8 mouse cellular contexts compared by ENCODE assay signal in genomic region chr19:30030636-30031467, GRCm38 (mm10). TPM values are rescaled to one million over a fixed set of nuclear protein-coding genes. Genes with fewer than 3 reads are reported as not detected.
DNase-seq lines count a peak whose midpoint lies in the region; ATAC-seq and TF ChIP-seq lines count a peak whose summit lies in the region.

No protein-coding gene starts in this region.

- H3K4me2 ChIP-seq in embryonic facial prominence, embryonic 13.5 days = peak overlapping the region; percentile 84
- peak overlapping the region; percentile 65 for H3K4me2 ChIP-seq in hindbrain, embryonic 15.5 days
- H3K4me2 ChIP-seq in liver, embryonic 16.5 days (ENCODE audit: low read depth, low read length) = peak overlapping the region; percentile 93

- H3K4me1 ChIP-seq in embryonic facial prominence, embryonic 13.5 days = peaks cover 25% of the 10 kb centered on the region
- peaks cover 47% of the 10 kb centered on the region for H3K4me1 ChIP-seq in hindbrain, embryonic 15.5 days (replicated peaks)
- H3K4me1 ChIP-seq in liver, embryonic 16.5 days (ENCODE audit: control insufficient read depth, low read depth, low read length) = peaks cover 28% of the 10 kb centered on the region
- H3K4me1 ChIP-seq in olfactory bulb, adult 2 months (ENCODE audit: control insufficient read depth, insufficient read depth, low read length) = peaks cover 5% of the 10 kb centered on the region; the same call in 1 of the 2 replicates

- peak; percentile 0; the same call in 1 of the 2 replicates for ATAC-seq in embryonic facial prominence, embryonic 13.5 days (ENCODE audit: insufficient number of reproducible peaks, insufficient read depth, low FRiP score, low TSS enrichment, low read depth)
- no peak for ATAC-seq in hindbrain, embryonic 15.5 days (ENCODE audit: low FRiP score, low read depth)
- peak; percentile 70 for ATAC-seq in liver, embryonic 16.5 days (ENCODE audit: low read depth)

- no peaks in the 10 kb centered on the region; the same call in 1 of the 2 replicates for H3K36me3 ChIP-seq in embryonic facial prominence, embryonic 13.5 days
- H3K36me3 ChIP-seq in hindbrain, embryonic 15.5 days = no peaks in the 10 kb centered on the region
- H3K36me3 ChIP-seq in liver, embryonic 16.5 days (ENCODE audit: control insufficient read depth, insufficient read depth) = no peaks in the 10 kb centered on the region

- peak; percentile 19 for DNase-seq in ovary, postnatal 36 days (ENCODE audit: low spot score)
- DNase-seq in ovary, postnatal 10 days (ENCODE audit: low spot score) = no peak
- DNase-seq in adipocyte (ENCODE audit: low spot score) = peak; percentile 43
- no peak for DNase-seq in layer of hippocampus, adult 11-12 months (ENCODE audit: low spot score)

- H3K4me3 ChIP-seq in embryonic facial prominence, embryonic 13.5 days = peak overlapping the region; percentile 99
- peak overlapping the region; percentile 63 for H3K4me3 ChIP-seq in hindbrain, embryonic 15.5 days
- peak overlapping the region; percentile 98 for H3K4me3 ChIP-seq in liver, embryonic 16.5 days (ENCODE audit: low read depth, low read length)
- peak overlapping the region; percentile 74 for H3K4me3 ChIP-seq in olfactory bulb, adult 2 months (ENCODE audit: insufficient read depth, low read depth, low read length)

- peak overlapping the region; percentile 100 for H3K9ac ChIP-seq in embryonic facial prominence, embryonic 13.5 days
- peak overlapping the region; percentile 96 for H3K9ac ChIP-seq in hindbrain, embryonic 15.5 days
- H3K9ac ChIP-seq in liver, embryonic 16.5 days (ENCODE audit: low read depth, low read length) = peak overlapping the region; percentile 99

- TF ChIP-seq POLR2A in olfactory bulb, adult 2 months (IDR thresholded peaks at IDR 0.05; ENCODE audit: insufficient read depth, low read depth, low read length) = no peak; the same call in 1 of the 2 replicates

- H3K27ac ChIP-seq in embryonic facial prominence, embryonic 13.5 days = peak overlapping the region; percentile 97
- peak overlapping the region; percentile 94 for H3K27ac ChIP-seq in hindbrain, embryonic 15.5 days (replicated peaks)
- H3K27ac ChIP-seq in liver, embryonic 16.5 days (ENCODE audit: low read length) = peak overlapping the region; percentile 94
- peak overlapping the region; percentile 16; the same call in 1 of the 2 replicates for H3K27ac ChIP-seq in olfactory bulb, adult 2 months (ENCODE audit: insufficient read depth, low read depth, low read length)

- no peaks in the 10 kb centered on the region for H3K27me3 ChIP-seq in embryonic facial prominence, embryonic 13.5 days
- no peaks in the 10 kb centered on the region for H3K27me3 ChIP-seq in hindbrain, embryonic 15.5 days
- no peaks in the 10 kb centered on the region for H3K27me3 ChIP-seq in liver, embryonic 16.5 days (ENCODE audit: control insufficient read depth, insufficient read depth, low read depth, low read length)

- TF ChIP-seq CTCF in olfactory bulb, adult 2 months (IDR thresholded peaks at IDR 0.05; ENCODE audit: insufficient read depth, low read depth, low read length) = no peak

- H3K9me3 ChIP-seq in embryonic facial prominence, embryonic 13.5 days = no peaks in the 10 kb centered on the region
- no peaks in the 10 kb centered on the region for H3K9me3 ChIP-seq in hindbrain, embryonic 15.5 days
- H3K9me3 ChIP-seq in liver, embryonic 16.5 days (replicated peaks; ENCODE audit: control insufficient read depth, low read length) = no peaks in the 10 kb centered on the region

- WGBS in embryonic facial prominence, embryonic 13.5 days = under 1% methylated on average over 80 of the region's 92 CpGs
- WGBS in hindbrain, embryonic 15.5 days = under 1% methylated on average over 87 of the region's 92 CpGs
- WGBS in liver, embryonic 16.5 days (ENCODE audit: insufficient replicate concordance) = under 1% methylated on average over 85 of the region's 92 CpGs
- WGBS in olfactory bulb, adult 2 months = under 1% methylated on average over 87 of the region's 92 CpGs

RNA-seq across cellular contexts. Expression of gene Uhrf2, which starts 0.5 kb away (rescaled TPM):
- 77.6 and 87.7 TPM in 2 replicates for polyA plus RNA-seq in embryonic facial prominence, embryonic 13.5 days (2015; fragmentation: Nextera tagmentation; extraction: Ambion mirVana)
- polyA plus RNA-seq in hindbrain, embryonic 15.5 days (2015; fragmentation: Nextera tagmentation; extraction: Ambion mirVana) = 49.5 and 50.2 TPM in 2 replicates
- 30.7 and 32.0 TPM in 2 replicates for polyA plus RNA-seq in liver, embryonic 16.5 days (2015; fragmentation: Nextera tagmentation; extraction: Ambion mirVana)
- polyA plus RNA-seq in olfactory bulb, adult 2 months (2012; ENCODE audit: insufficient read depth, insufficient read length, low replicate concordance, missing spikeins) = not detected in 2 replicates

RNA-seq across cellular contexts. Expression of gene Trpd52l3, which starts 27.3 kb away (rescaled TPM):
- polyA plus RNA-seq in embryonic facial prominence, embryonic 13.5 days (2015; fragmentation: Nextera tagmentation; extraction: Ambion mirVana) = not detected in 2 replicates
- polyA plus RNA-seq in hindbrain, embryonic 15.5 days (2015; fragmentation: Nextera tagmentation; extraction: Ambion mirVana) = not detected in 2 replicates
- not detected in 2 replicates for polyA plus RNA-seq in liver, embryonic 16.5 days (2015; fragmentation: Nextera tagmentation; extraction: Ambion mirVana)
- not detected in 2 replicates for polyA plus RNA-seq in olfactory bulb, adult 2 months (2012; ENCODE audit: insufficient read depth, insufficient read length, low replicate concordance, missing spikeins)

Comparison
In these comparisons a context has a peak if more than half of its experiments do, and no peak if none do; other contexts are left out.
1. DNase-seq: peak in ovary, postnatal 36 days (single experiment) and adipocyte (single experiment); none in ovary, postnatal 10 days (single experiment) and layer of hippocampus, adult 11-12 months (single experiment).
2. H3K27ac ChIP-seq: peak in every context shown above with its lines; median percentile 97 in embryonic facial prominence, embryonic 13.5 days; 94 in hindbrain, embryonic 15.5 days; 94 in liver, embryonic 16.5 days; 16 in olfactory bulb, adult 2 months.
3. Peak in every context shown above with its lines, with median percentiles within 50 percentile points of each other: H3K4me2 ChIP-seq, H3K4me3 ChIP-seq and H3K9ac ChIP-seq.